Mouse (Mus musculus) midbrain, embryonic 13.5 days (tissue): ENCODE measurements around the gene Abcc6. TPM values are rescaled to one million over a fixed set of nuclear protein-coding genes. Genes with fewer than 3 reads are reported as not detected.

Experiments
- ATAC-seq: fragments of 200-750 bp; cut with Nextera tagmentation; 2 replicates; pipeline ENCODE4 v1.8.0; 2017; ENCODE audit warnings: mild to moderate bottlenecking, moderate TSS enrichment, moderate library complexity
- H3K27ac ChIP-seq: fragments of 300-500 bp; sonication (generic); 2 replicates; pipeline ENCODE4 v1.5.1; 2015; ENCODE audit warnings: inconsistent platforms, mild to moderate bottlenecking, moderate library complexity
- H3K27me3 ChIP-seq: fragments of 300-500 bp; sonication (generic); 2 replicates; pipeline ENCODE4 v1.6.1; 2015; ENCODE audit warnings: mild to moderate bottlenecking, inconsistent platforms
- H3K36me3 ChIP-seq: fragments of 300-500 bp; sonication (generic); 2 replicates; pipeline ENCODE4 v1.6.1; 2015; ENCODE audit warnings: mild to moderate bottlenecking, inconsistent platforms
- H3K4me1 ChIP-seq: fragments of 300-500 bp; sonication (generic); replicated peaks from 2 replicates; pipeline ENCODE4 v1.6.1; 2015; ENCODE audit warnings: inconsistent platforms
- H3K4me2 ChIP-seq: fragments of 300-500 bp; sonication (generic); replicated peaks from 2 replicates; pipeline ENCODE4 v1.6.1; 2015; ENCODE audit warnings: moderate library complexity, mild to moderate bottlenecking, inconsistent platforms
- H3K4me3 ChIP-seq: fragments of 300-500 bp; sonication (generic); replicated peaks from 2 replicates; pipeline ENCODE4 v1.5.1; 2015; ENCODE audit warnings: mild to moderate bottlenecking, inconsistent platforms
- H3K9ac ChIP-seq: fragments of 300-500 bp; sonication (generic); replicated peaks from 2 replicates; pipeline ENCODE4 v1.6.1; 2015; ENCODE audit warnings: mild to moderate bottlenecking, inconsistent platforms
- H3K9me3 ChIP-seq: fragments of 300-500 bp; sonication (generic); 2 replicates; pipeline ENCODE4 v1.6.1; 2016; ENCODE audit warnings: mild to moderate bottlenecking, inconsistent platforms
- WGBS: fragments of 180-500 bp; shearing (Covaris S2); methylation state at CpG from one replicate; pipeline ENCODE4 v1.1.7; 2015; 5-methylcytosine and 5-hydroxymethylcytosine counted together
- polyA plus RNA-seq: library from polyadenylated mRNA; unstranded; fragments of >200 nt; fragmentation: Nextera tagmentation; extraction: Ambion mirVana; gene quantifications from 2 replicates; pipeline ENCODE4 v1.2.1, GENCODE M21; 2015

Gene Abcc6
- polyA plus RNA-seq, 1 experiment from 2014 or later = 0.26 TPM

GRCm38 (mm10) chr7:46045882-46046281 lies 15.8 kb upstream of the Abcc6 start:
- ATAC-seq = no peak
- Histone ChIP-seq H3K27me3 (no peaks in the 10 kb centered on the region), H3K4me1 (no peaks in the 10 kb centered on the region), H3K36me3 (peaks cover 86% of the 10 kb centered on the region), H3K4me2 (no peak overlapping the region), H3K27ac (no peak overlapping the region), H3K4me3 (no peak overlapping the region), H3K9ac (no peak overlapping the region), H3K9me3 (no peaks in the 10 kb centered on the region)
- WGBS = 95% methylated on average over 11 of the region's 11 CpGs

GRCm38 (mm10) chr7:46044106-46044505 lies 14.0 kb upstream of the Abcc6 start:
- peaks cover 87% of the 10 kb centered on the region for H3K36me3 ChIP-seq

GRCm38 (mm10) chr7:46039873-46040272 lies 9.8 kb upstream of the Abcc6 start:
- WGBS = 70% methylated on average over 2 of the region's 2 CpGs
- H3K36me3 ChIP-seq = peaks cover 69% of the 10 kb centered on the region
- ATAC-seq = no peak
- H3K27me3 ChIP-seq = no peaks in the 10 kb centered on the region
- H3K4me3 ChIP-seq = no peak overlapping the region
- no peak overlapping the region for H3K4me2 ChIP-seq
- H3K9ac ChIP-seq = no peak overlapping the region
- peaks cover 13% of the 10 kb centered on the region for H3K4me1 ChIP-seq
- no peaks in the 10 kb centered on the region for H3K9me3 ChIP-seq
- no peak overlapping the region for H3K27ac ChIP-seq

More at GRCm38 (mm10) chr7:46044106-46044505, 14.0 kb upstream of the Abcc6 start:
- Histone ChIP-seq H3K4me1 (no peaks in the 10 kb centered on the region), H3K4me2 (no peak overlapping the region), H3K9me3 (no peaks in the 10 kb centered on the region), H3K27me3 (no peaks in the 10 kb centered on the region), H3K4me3 (no peak overlapping the region), H3K9ac (no peak overlapping the region), H3K27ac (no peak overlapping the region)
- ATAC-seq = no peak
- WGBS = 94% methylated on average over 10 of the region's 10 CpGs

- WGBS = 91% methylated on average over 6 of the region's 6 CpGs
- no peaks in the 10 kb centered on the region for H3K9me3 ChIP-seq
- H3K4me1 ChIP-seq = peaks cover 27% of the 10 kb centered on the region
- ATAC-seq = no peak
- H3K27me3 ChIP-seq = no peaks in the 10 kb centered on the region
- H3K4me2 ChIP-seq = no peak overlapping the region
- no peak overlapping the region for H3K27ac ChIP-seq
- H3K36me3 ChIP-seq = peaks cover 46% of the 10 kb centered on the region
- H3K4me3 ChIP-seq = no peak overlapping the region
- no peak overlapping the region for H3K9ac ChIP-seq
These were observed 7.3 kb upstream of the Abcc6 start for GRCm38 (mm10) chr7:46037433-46037832.

- H3K4me2 ChIP-seq = no peak overlapping the region
- peaks cover 27% of the 10 kb centered on the region for H3K36me3 ChIP-seq
- peaks cover 27% of the 10 kb centered on the region for H3K4me1 ChIP-seq
- no peak overlapping the region for H3K27ac ChIP-seq
- ATAC-seq = no peak
- peak overlapping the region; percentile 91; the same call in 1 of the 2 replicates for H3K9ac ChIP-seq
- H3K4me3 ChIP-seq = no peak overlapping the region
- WGBS = 89% methylated on average over 2 of the region's 2 CpGs
- no peaks in the 10 kb centered on the region for H3K27me3 ChIP-seq
- no peaks in the 10 kb centered on the region for H3K9me3 ChIP-seq
These were observed 5.4 kb upstream of the Abcc6 start for GRCm38 (mm10) chr7:46035468-46035867.

GRCm38 (mm10) chr7:46034991-46035390 lies 4.9 kb upstream of the Abcc6 start:
- Histone ChIP-seq H3K27ac (no peak overlapping the region), H3K9me3 (no peaks in the 10 kb centered on the region), H3K4me3 (peak overlapping the region; percentile 79; the same call in 1 of the 2 replicates), H3K36me3 (peaks cover 23% of the 10 kb centered on the region), H3K4me1 (peaks cover 27% of the 10 kb centered on the region), H3K27me3 (peaks cover 3% of the 10 kb centered on the region; the same call in 1 of the 2 replicates), H3K4me2 (peak overlapping the region; percentile 77), H3K9ac (peak overlapping the region; percentile 91)
- ATAC-seq = no peak
- WGBS = 91% methylated on average over 2 of the region's 2 CpGs

- H3K27ac ChIP-seq = 0 out of 2 replicates have a peak overlapping the region, but pooled peaks have one; percentile 27
- no peak for ATAC-seq
- H3K4me1 ChIP-seq = peaks cover 26% of the 10 kb centered on the region
- peaks cover 15% of the 10 kb centered on the region for H3K36me3 ChIP-seq
- H3K4me2 ChIP-seq = peak overlapping the region; percentile 77
- H3K4me3 ChIP-seq = peak overlapping the region; percentile 79
- H3K27me3 ChIP-seq = peaks cover 3% of the 10 kb centered on the region; the same call in 1 of the 2 replicates
- WGBS = under 1% methylated on average over 35 of the region's 35 CpGs
- H3K9me3 ChIP-seq = no peaks in the 10 kb centered on the region
- peak overlapping the region; percentile 91 for H3K9ac ChIP-seq
These were observed 3.8 kb upstream of the Abcc6 start for GRCm38 (mm10) chr7:46033870-46034337.

- 5% methylated on average over 44 of the region's 44 CpGs for WGBS
These were observed 3.2 kb upstream of the Abcc6 start, which contains the start of gene Nomo1 for GRCm38 (mm10) chr7:46033109-46033869. Gene Nomo1, plus strand, starts transcription at chr7:46033698.

GRCm38 (mm10) chr7:46031075-46031474 lies 973 bp upstream of the Abcc6 start:
- Histone ChIP-seq H3K4me1 (peaks cover 24% of the 10 kb centered on the region), H3K4me3 (no peak overlapping the region), H3K9me3 (no peaks in the 10 kb centered on the region), H3K27me3 (peaks cover 3% of the 10 kb centered on the region; the same call in 1 of the 2 replicates), H3K4me2 (no peak overlapping the region), H3K9ac (no peak overlapping the region), H3K36me3 (no peaks in the 10 kb centered on the region), H3K27ac (no peak overlapping the region)
- WGBS = 89% methylated on average over 2 of the region's 2 CpGs
- ATAC-seq = no peak

More at GRCm38 (mm10) chr7:46033109-46033869, 3.2 kb upstream of the Abcc6 start, which contains the start of gene Nomo1:
- Histone ChIP-seq H3K4me2 (peak within 1 kb of the TSS; percentile 77), H3K9ac (peak within 1 kb of the TSS; percentile 91), H3K4me3 (peak within 1 kb of the TSS; percentile 79), H3K27me3 (peaks cover 3% of the 10 kb centered on the region; the same call in 1 of the 2 replicates), H3K36me3 (peaks cover 8% of the 10 kb centered on the region), H3K4me1 (peaks cover 24% of the 10 kb centered on the region), H3K27ac (0 out of 2 replicates have a peak within 1 kb of the TSS, but pooled peaks have one; percentile 27), H3K9me3 (no peaks in the 10 kb centered on the region)
- ATAC-seq = peak; percentile 97

GRCm38 (mm10) chr7:46029299-46030144 lies 580 bp downstream of the Abcc6 start:
- H3K36me3 ChIP-seq = no peaks in the 10 kb centered on the region
- no peak for ATAC-seq
- H3K4me1 ChIP-seq = peaks cover 11% of the 10 kb centered on the region
- H3K4me3 ChIP-seq = no peak overlapping the region
- 0 out of 2 replicates have a peak overlapping the region, but pooled peaks have one; percentile 5 for H3K4me2 ChIP-seq
- H3K9me3 ChIP-seq = no peaks in the 10 kb centered on the region
- WGBS = 69% methylated on average over 9 of the region's 9 CpGs
- H3K27me3 ChIP-seq = peaks cover 3% of the 10 kb centered on the region; the same call in 1 of the 2 replicates
- H3K27ac ChIP-seq = no peak overlapping the region
- H3K9ac ChIP-seq = 0 out of 2 replicates have a peak overlapping the region, but pooled peaks have one; percentile 32

- ATAC-seq = no peak
- Histone ChIP-seq H3K9ac (no peak overlapping the region), H3K27ac (no peak overlapping the region), H3K27me3 (peaks cover 3% of the 10 kb centered on the region; the same call in 1 of the 2 replicates), H3K4me1 (peaks cover 5% of the 10 kb centered on the region; the same call in 1 of the 2 replicates), H3K4me2 (no peak overlapping the region), H3K9me3 (no peaks in the 10 kb centered on the region), H3K36me3 (no peaks in the 10 kb centered on the region), H3K4me3 (no peak overlapping the region)
- 93% methylated on average over 10 of the region's 10 CpGs for WGBS
These were observed 1.4 kb downstream of the Abcc6 start for GRCm38 (mm10) chr7:46028681-46029080.
